Mouse (Mus musculus) MEL (cell line): Measurements from ENCODE around the gene Snx10. TPM values are rescaled to one million over a fixed set of nuclear protein-coding genes. Genes with fewer than 3 reads are reported as not detected.

Experiments used
- DNase-seq: peaks from one replicate; pipeline ENCODE4 v3.0.0; 2011; ENCODE audit warnings: low read depth, low spot score
- H3K27ac ChIP-seq: 2 replicates; pipeline ENCODE4 v1.5.1; 2012; ENCODE audit warnings: low read depth, mild to moderate bottlenecking, control low read depth, low read length, moderate library complexity; ENCODE audit not compliant: control insufficient read depth
- H3K27me3 ChIP-seq, 2 experiments: fragments of 150-350 bp in 1 of 2; sonication (generic) in 1 of 2; 2 replicates each; pipeline ENCODE4 v1.6.1; 2012; ENCODE audit warnings: low read length in 2 of 2, mild to moderate bottlenecking in 2 of 2, improper control_type of control experiment in 1 of 2, moderate library complexity in 1 of 2; ENCODE audit not compliant: insufficient read depth in 2 of 2, control insufficient read depth in 1 of 2
- H3K36me3 ChIP-seq, 2 experiments: 2 replicates each; pipeline ENCODE4 v1.6.1; 2012 to 2014; ENCODE audit warnings: low read length in 2 of 2, improper control_type of control experiment in 1 of 2, inconsistent platforms in 1 of 2, mild to moderate bottlenecking in 1 of 2; ENCODE audit not compliant: insufficient read depth in 2 of 2, control insufficient read depth in 1 of 2
- H3K4me1 ChIP-seq, 2 experiments: fragments of 150-350 bp in 1 of 2; sonication (generic) in 1 of 2; 2 replicates each; pipeline ENCODE4 v1.6.1; 2012; ENCODE audit warnings: low read length in 2 of 2, improper control_type of control experiment in 1 of 2, mild to moderate bottlenecking in 1 of 2; ENCODE audit not compliant: insufficient read depth in 2 of 2, control insufficient read depth in 1 of 2
- H3K4me3 ChIP-seq, 2 experiments: fragments of 150-350 bp in 1 of 2; sonication (generic) in 1 of 2; 2 replicates each; pipeline ENCODE4 v1.5.1; 2012; ENCODE audit warnings: low read depth in 2 of 2, low read length in 2 of 2, mild to moderate bottlenecking in 2 of 2, moderate library complexity in 2 of 2, control low read depth in 1 of 2, improper control_type of control experiment in 1 of 2; ENCODE audit not compliant: control insufficient read depth in 1 of 2, insufficient read depth in 1 of 2
- H3K79me2 ChIP-seq: 2 replicates; pipeline ENCODE4 v1.6.1; 2012; ENCODE audit warnings: mild to moderate bottlenecking, low read length, moderate library complexity; ENCODE audit not compliant: control insufficient read depth, poor library complexity, insufficient read depth
- H3K9ac ChIP-seq: 2 replicates; pipeline ENCODE4 v1.6.1; 2012; ENCODE audit warnings: low read depth, mild to moderate bottlenecking, control low read depth, low read length, moderate library complexity; ENCODE audit not compliant: control insufficient read depth, poor library complexity, severe bottlenecking
- H3K9me3 ChIP-seq: fragments of 150-350 bp; sonication (generic); replicated peaks from 2 replicates; pipeline ENCODE4 v1.6.1; 2012; ENCODE audit warnings: mild to moderate bottlenecking, low read length, improper control_type of control experiment, moderate library complexity; ENCODE audit not compliant: insufficient read depth
- BHLHE40 ChIP-seq: IDR thresholded peaks from 2 replicates; pipeline ENCODE4 v1.6.1; 2012; ENCODE audit warnings: low read depth, mild to moderate bottlenecking, inconsistent platforms, low read length, improper control_type of control experiment, borderline replicate concordance
- CHD1 ChIP-seq: IDR thresholded peaks from 2 replicates; pipeline ENCODE4 v1.6.1; 2012; ENCODE audit warnings: low read depth, mild to moderate bottlenecking, inconsistent platforms, low read length, improper control_type of control experiment
- CHD2 ChIP-seq: IDR thresholded peaks from 2 replicates; pipeline ENCODE4 v1.6.1; 2011; ENCODE audit warnings: low read length, improper control_type of control experiment
- E2F4 ChIP-seq: IDR thresholded peaks from 2 replicates; pipeline ENCODE4 v1.6.1; 2011; ENCODE audit warnings: low read depth, low read length, improper control_type of control experiment, borderline replicate concordance
- ELF1 ChIP-seq: IDR thresholded peaks from 2 replicates; pipeline ENCODE4 v1.6.1; 2014; ENCODE audit warnings: low read depth, mild to moderate bottlenecking, inconsistent platforms, low read length, improper control_type of control experiment, moderate library complexity
- EP300 ChIP-seq, 2 experiments: IDR thresholded peaks; 2 replicates each; pipeline ENCODE4 v1.6.1; 2011; ENCODE audit warnings: improper control_type of control experiment in 2 of 2, low read length in 2 of 2, low read depth in 1 of 2, mild to moderate bottlenecking in 1 of 2
- ETS1 ChIP-seq: IDR thresholded peaks from 2 replicates; pipeline ENCODE4 v1.6.1; 2012; ENCODE audit warnings: low read depth, mild to moderate bottlenecking, inconsistent platforms, low read length, improper control_type of control experiment, moderate library complexity
- GATA1 ChIP-seq: IDR thresholded peaks from 2 replicates; pipeline ENCODE4 v1.6.1; 2011; ENCODE audit warnings: low read depth, low read length, improper control_type of control experiment
- HCFC1 ChIP-seq: IDR thresholded peaks from 2 replicates; pipeline ENCODE4 v1.6.1; 2012; ENCODE audit warnings: low read depth, mild to moderate bottlenecking, inconsistent platforms, low read length, improper control_type of control experiment, moderate library complexity
- KAT2A ChIP-seq: conservative IDR thresholded peaks from 2 replicates; pipeline ENCODE4 v1.6.1; 2012; ENCODE audit warnings: low read depth, low read length, improper control_type of control experiment, inconsistent platforms
- MAFK ChIP-seq: IDR thresholded peaks from 2 replicates; pipeline ENCODE4 v1.6.1; 2011; ENCODE audit warnings: low read depth, mild to moderate bottlenecking, low read length, improper control_type of control experiment, borderline replicate concordance
- MAZ ChIP-seq: IDR thresholded peaks from 2 replicates; pipeline ENCODE4 v1.6.1; 2012; ENCODE audit warnings: low read depth, mild to moderate bottlenecking, inconsistent platforms, low read length, improper control_type of control experiment
- MEF2A ChIP-seq: IDR thresholded peaks from 2 replicates; pipeline ENCODE4 v1.6.1; 2014; ENCODE audit warnings: low read depth, mild to moderate bottlenecking, inconsistent platforms, low read length, improper control_type of control experiment; ENCODE audit not compliant: poor library complexity, insufficient replicate concordance, severe bottlenecking; ENCODE audit errors: extremely low read depth
- MXI1 ChIP-seq: IDR thresholded peaks from 2 replicates; pipeline ENCODE4 v1.6.1; 2011; ENCODE audit warnings: mild to moderate bottlenecking, low read depth, low read length, improper control_type of control experiment
- MYB ChIP-seq: IDR thresholded peaks from 2 replicates; pipeline ENCODE4 v1.6.1; 2011; ENCODE audit warnings: mild to moderate bottlenecking, low read depth, low read length, improper control_type of control experiment
- MYC ChIP-seq: IDR thresholded peaks from 2 replicates; pipeline ENCODE4 v1.6.1; 2011; ENCODE audit warnings: low read depth, mild to moderate bottlenecking, low read length, improper control_type of control experiment, moderate library complexity
- NRF1 ChIP-seq: IDR thresholded peaks from 2 replicates; pipeline ENCODE4 v1.6.1; 2014; ENCODE audit warnings: low read depth, mild to moderate bottlenecking, inconsistent platforms, low read length, improper control_type of control experiment, moderate library complexity; ENCODE audit not compliant: poor library complexity, insufficient read depth, severe bottlenecking
- POLR2AphosphoS2 ChIP-seq: IDR thresholded peaks from 2 replicates; pipeline ENCODE4 v1.6.1; 2011; ENCODE audit warnings: low read length, improper control_type of control experiment
- POLR2AphosphoS5 ChIP-seq: IDR thresholded peaks from 2 replicates; pipeline ENCODE4 v1.6.1; 2012; ENCODE audit warnings: low read depth, borderline replicate concordance, mild to moderate bottlenecking, inconsistent platforms, low read length, moderate library complexity, mixed read lengths
- RAD21 ChIP-seq: IDR thresholded peaks from 2 replicates; pipeline ENCODE4 v1.6.1; 2011; ENCODE audit warnings: mild to moderate bottlenecking, low read depth, low read length, improper control_type of control experiment
- RCOR1 ChIP-seq: IDR thresholded peaks from 2 replicates; pipeline ENCODE4 v1.6.1; 2012; ENCODE audit warnings: low read depth, mild to moderate bottlenecking, inconsistent platforms, low read length, improper control_type of control experiment
- SIN3A ChIP-seq: IDR thresholded peaks from 2 replicates; pipeline ENCODE4 v1.6.1; 2012; ENCODE audit warnings: low read length, improper control_type of control experiment, inconsistent platforms
- TAL1 ChIP-seq: IDR thresholded peaks from 2 replicates; pipeline ENCODE4 v1.6.1; 2012; ENCODE audit warnings: mild to moderate bottlenecking, inconsistent platforms, low read length, moderate library complexity, mixed read lengths
- TBP ChIP-seq: IDR thresholded peaks from 2 replicates; pipeline ENCODE4 v1.8.0; 2011; ENCODE audit warnings: low read depth, low read length, improper control_type of control experiment
- TCF12 ChIP-seq: IDR thresholded peaks from 2 replicates; pipeline ENCODE4 v1.6.1; 2014; ENCODE audit warnings: low read depth, mild to moderate bottlenecking, inconsistent platforms, low read length, improper control_type of control experiment, moderate library complexity
- UBTF ChIP-seq: IDR thresholded peaks from 2 replicates; pipeline ENCODE4 v1.6.1; 2012; ENCODE audit warnings: low read depth, mild to moderate bottlenecking, inconsistent platforms, low read length, improper control_type of control experiment, moderate library complexity, borderline replicate concordance; ENCODE audit not compliant: insufficient read depth
- USF1 ChIP-seq: IDR thresholded peaks from 2 replicates; pipeline ENCODE4 v1.6.1; 2014; ENCODE audit warnings: low read depth, mild to moderate bottlenecking, inconsistent platforms, low read length, improper control_type of control experiment, moderate library complexity
- ZMIZ1 ChIP-seq: IDR thresholded peaks from 2 replicates; pipeline ENCODE4 v1.6.1; 2012; ENCODE audit warnings: low read depth, mild to moderate bottlenecking, inconsistent platforms, low read length, improper control_type of control experiment, moderate library complexity
- polyA plus RNA-seq, 2 experiments: library from polyadenylated mRNA; stranded (reverse) in 1 of 2; unstranded in 1 of 2; fragments of >175 nt in 1 of 2; fragments of >200 nt in 1 of 2; gene quantifications; 2 replicates each; pipeline versions ENCODE4 v1.2.1 to v1.2.4; 2012; ENCODE audit warnings: low replicate concordance in 2 of 2, low read depth in 1 of 2; ENCODE audit not compliant: insufficient read length in 2 of 2, insufficient read depth in 1 of 2, missing spikeins in 1 of 2
- total RNA-seq: library from RNA; depleted of rRNA; stranded (reverse); fragments of 300-350 nt; gene quantifications from 2 replicates; pipeline ENCODE4 v1.2.3, GENCODE M21; 2012

The Snx10 gene
- total and polyA plus RNA-seq, 3 experiments: 3.9 to 7.0 TPM; not detected in 1

DNA sequence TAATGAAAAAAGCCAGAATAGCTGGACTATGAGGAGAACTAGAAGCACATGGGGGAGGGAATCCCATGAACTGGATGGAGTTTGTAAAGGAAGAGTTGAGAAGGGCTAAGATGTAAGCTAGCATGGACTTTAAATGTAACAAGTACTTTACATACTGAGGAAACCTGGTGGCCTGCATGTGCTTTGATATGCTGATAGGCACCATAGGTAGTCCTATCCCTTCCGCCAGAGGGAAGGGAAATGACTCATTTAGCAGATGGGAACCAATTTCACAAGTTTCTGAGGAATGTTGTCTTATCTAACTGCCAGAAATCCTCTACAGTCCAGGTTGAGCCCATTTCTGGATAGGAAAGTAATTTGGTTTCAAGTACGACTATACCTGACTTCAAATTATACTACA, 38.1 kb upstream of the Snx10 start (continued):
- TF ChIP-seq MEF2A (no peak), ETS1 (peak; percentile 52), UBTF (no peak), POLR2AphosphoS5 (no peak), E2F4 (no peak), EP300 (IDR thresholded peaks at IDR 0.05; ENCODE audit: low read depth in 1 of 2, low read length in 2 of 2) (peak; percentile 94 to 96), TBP (no peak), KAT2A (no peak), HCFC1 (no peak), NRF1 (no peak), BHLHE40 (no peak; the same call in 1 of the 2 replicates), TCF12 (peak; percentile 91)

- Histone ChIP-seq H3K27me3 (no peaks in the 10 kb centered on the region), H3K4me3 (no peak overlapping the region), H3K9ac (peak overlapping the region; percentile 52), H3K9me3 (no peaks in the 10 kb centered on the region), H3K79me2 (no peaks in the 10 kb centered on the region), H3K27ac (peak overlapping the region; percentile 95), H3K4me1 (peaks cover 12 to 15% of the 10 kb centered on the region in 2 experiments), H3K36me3 (peaks cover 12 to 28% of the 10 kb centered on the region in 2 experiments)
- peak; percentile 60 for DNase-seq
- TF ChIP-seq MAZ (0 out of 2 replicates have a peak, but pooled peaks have one; percentile 18), GATA1 (peak; percentile 89), MAFK (0 out of 2 replicates have a peak, but pooled peaks have one; percentile 24), MYB (peak; percentile 82), BHLHE40 (0 out of 2 replicates have a peak, but pooled peaks have one; percentile 19), ELF1 (no peak), MXI1 (peak; percentile 39; the same call in 1 of the 2 replicates), SIN3A (peak; percentile 65; the same call in 1 of the 2 replicates), USF1 (no peak), MYC (0 out of 2 replicates have a peak, but pooled peaks have one; percentile 39), TBP (no peak), POLR2AphosphoS2 (0 out of 2 replicates have a peak, but pooled peaks have one; percentile 11), RAD21 (no peak), CHD2 (no peak), TAL1 (peak; percentile 32; the same call in 1 of the 2 replicates), UBTF (no peak), RCOR1 (peak; percentile 74), EP300 (IDR thresholded peaks at IDR 0.05; ENCODE audit: low read depth in 1 of 2, low read length in 2 of 2) (peak; percentile 93 to 98), CHD1 (0 out of 2 replicates have a peak, but pooled peaks have one; percentile 44), TCF12 (peak; percentile 91), HCFC1 (peak; percentile 45; the same call in 1 of the 2 replicates), ETS1 (peak; percentile 76; the same call in 1 of the 2 replicates), ZMIZ1 (0 out of 2 replicates have a peak, but pooled peaks have one; percentile 33), KAT2A (no peak; the same call in 1 of the 2 replicates)
Measured at GRCm38 (mm10) chr6:51486076-51486710, 37.5 kb upstream of the Snx10 start.
